Mouse (Mus musculus) fat pad, adult 2 months (tissue): ENCODE measurements around the gene 4930407I10Rik.

Source experiments
- DNase-seq: peaks from one replicate; pipeline ENCODE4 v3.0.0-alpha.2; 2011; ENCODE audit warnings: low read depth, low spot score; ENCODE audit errors: extremely low read depth

Gene 4930407I10Rik

GRCm38 (mm10) chr15:82058719-82059201 lies at the start of gene 4930407I10Rik:
Gene 4930407I10Rik, plus strand, starts transcription at chr15:82059151.
- no peak for DNase-seq

GRCm38 (mm10) chr15:82011947-82012346 lies 47.0 kb upstream of the 4930407I10Rik start:
- DNase-seq: no peak

GRCm38 (mm10) chr15:82014745-82015391 lies 44.1 kb upstream of the 4930407I10Rik start:
- DNase-seq: peak; percentile 58

- no peak for DNase-seq
These were observed 43.4 kb upstream of the 4930407I10Rik start for GRCm38 (mm10) chr15:82015392-82016100.

- peak; percentile 61 for DNase-seq
These were observed 42.7 kb upstream of the 4930407I10Rik start for GRCm38 (mm10) chr15:82016101-82016808.

- no peak for DNase-seq
These were observed 42.1 kb upstream of the 4930407I10Rik start for GRCm38 (mm10) chr15:82016830-82017229.

GRCm38 (mm10) chr15:82017461-82017860 lies 41.5 kb upstream of the 4930407I10Rik start:
- DNase-seq: no peak

- no peak for DNase-seq
These were observed 39.7 kb upstream of the 4930407I10Rik start for GRCm38 (mm10) chr15:82019288-82019687.

GRCm38 (mm10) chr15:82022535-82023088 lies 36.3 kb upstream of the 4930407I10Rik start:
- DNase-seq: no peak

GRCm38 (mm10) chr15:82023965-82024635 lies 34.9 kb upstream of the 4930407I10Rik start:
- no peak for DNase-seq

GRCm38 (mm10) chr15:82027276-82027675 lies 31.7 kb upstream of the 4930407I10Rik start:
- no peak for DNase-seq

- no peak for DNase-seq
These were observed 31.2 kb upstream of the 4930407I10Rik start for GRCm38 (mm10) chr15:82027726-82028125.

GRCm38 (mm10) chr15:82032386-82032785 lies 26.6 kb upstream of the 4930407I10Rik start:
- DNase-seq: no peak

- DNase-seq: no peak
These were observed 25.2 kb upstream of the 4930407I10Rik start, which contains the start of gene Desi1 for GRCm38 (mm10) chr15:82033762-82034161. Gene Desi1, minus strand, starts transcription at chr15:82033862.

- DNase-seq: no peak
These were observed 22.9 kb upstream of the 4930407I10Rik start for GRCm38 (mm10) chr15:82035904-82036689.

GRCm38 (mm10) chr15:82040650-82041049 lies 18.3 kb upstream of the 4930407I10Rik start:
- no peak for DNase-seq

GRCm38 (mm10) chr15:82044166-82044784 lies 14.7 kb upstream of the 4930407I10Rik start:
- DNase-seq: no peak

- no peak for DNase-seq
These were observed 12.6 kb upstream of the 4930407I10Rik start for GRCm38 (mm10) chr15:82046246-82046891.
